Mouse (Mus musculus) olfactory bulb, adult 2 months (tissue): ENCODE results near the gene Gtf2b. TPM values are rescaled to one million over a fixed set of nuclear protein-coding genes. Genes with fewer than 3 reads are reported as not detected.

ENCODE experiments used
- H3K27ac ChIP-seq: fragments of 200-500 bp; 2 replicates; pipeline ENCODE4 v1.5.1; 2012; ENCODE audit warnings: low read depth, low read length; ENCODE audit not compliant: insufficient read depth
- H3K4me1 ChIP-seq: fragments of 200-500 bp; 2 replicates; pipeline ENCODE4 v1.6.1; 2012; ENCODE audit warnings: low read length; ENCODE audit not compliant: control insufficient read depth, insufficient read depth
- H3K4me3 ChIP-seq: fragments of 200-500 bp; 2 replicates; pipeline ENCODE4 v1.5.1; 2012; ENCODE audit warnings: mild to moderate bottlenecking, low read depth, low read length, moderate library complexity; ENCODE audit not compliant: insufficient read depth
- CTCF ChIP-seq: fragments of 200-500 bp; IDR thresholded peaks from 2 replicates; pipeline ENCODE4 v1.5.1; 2012; ENCODE audit warnings: low read depth, mild to moderate bottlenecking, low read length, moderate library complexity; ENCODE audit not compliant: insufficient read depth
- POLR2A ChIP-seq: fragments of 200-500 bp; IDR thresholded peaks from 2 replicates; pipeline ENCODE4 v1.6.1; 2012; ENCODE audit warnings: mild to moderate bottlenecking, low read depth, low read length, moderate library complexity; ENCODE audit not compliant: insufficient read depth
- WGBS: fragments of 180-500 bp; shearing (Covaris S2); methylation state at CpG from one replicate; pipeline ENCODE4 v1.1.7; 2018; 5-methylcytosine and 5-hydroxymethylcytosine counted together
- polyA plus RNA-seq: library from polyadenylated mRNA; stranded (reverse); fragments of >200 nt; gene quantifications from 2 replicates; pipeline ENCODE4 v1.2.4, GENCODE M21; 2012; ENCODE audit warnings: low replicate concordance; ENCODE audit not compliant: missing spikeins, insufficient read depth, insufficient read length

The Gtf2b gene
- polyA plus RNA-seq, 1 experiment: not detected

DNA sequence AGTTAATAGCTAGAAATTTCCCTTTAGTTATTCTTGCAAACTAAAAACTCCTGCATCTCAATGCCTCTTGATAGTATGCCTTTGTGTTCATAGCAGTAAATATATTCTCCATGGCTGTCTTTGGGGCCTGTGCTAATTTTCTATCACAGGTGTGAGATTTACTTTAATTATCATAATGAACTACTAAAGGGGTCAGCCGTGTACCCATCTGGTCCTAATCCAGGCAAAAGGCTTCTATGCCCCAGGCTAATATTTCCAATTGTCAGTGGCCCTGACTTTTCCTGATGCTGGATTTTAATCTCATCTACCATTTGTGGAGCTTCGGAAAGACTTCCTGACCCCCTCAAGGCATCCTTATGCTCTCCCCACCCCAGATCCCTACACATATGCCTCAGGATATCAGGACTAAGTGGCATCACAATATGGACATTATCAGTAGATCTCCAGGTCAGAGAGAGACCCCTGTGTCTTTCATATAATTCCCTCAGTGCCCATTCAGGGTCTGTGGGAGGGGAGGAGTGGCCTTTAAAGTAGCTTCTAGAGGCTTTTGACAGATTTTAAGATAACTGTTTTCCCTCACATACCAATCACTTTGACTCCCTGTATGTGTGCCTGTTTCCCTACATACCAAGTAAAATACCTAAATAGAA, 21.7 kb downstream of the Gtf2b start:
- 74% methylated on average over 2 of the region's 2 CpGs for WGBS
- no peak overlapping the region for H3K4me3 ChIP-seq
- TF ChIP-seq POLR2A (no peak), CTCF (no peak)
- no peak overlapping the region for H3K27ac ChIP-seq
- H3K4me1 ChIP-seq: no peaks in the 10 kb centered on the region

DNA sequence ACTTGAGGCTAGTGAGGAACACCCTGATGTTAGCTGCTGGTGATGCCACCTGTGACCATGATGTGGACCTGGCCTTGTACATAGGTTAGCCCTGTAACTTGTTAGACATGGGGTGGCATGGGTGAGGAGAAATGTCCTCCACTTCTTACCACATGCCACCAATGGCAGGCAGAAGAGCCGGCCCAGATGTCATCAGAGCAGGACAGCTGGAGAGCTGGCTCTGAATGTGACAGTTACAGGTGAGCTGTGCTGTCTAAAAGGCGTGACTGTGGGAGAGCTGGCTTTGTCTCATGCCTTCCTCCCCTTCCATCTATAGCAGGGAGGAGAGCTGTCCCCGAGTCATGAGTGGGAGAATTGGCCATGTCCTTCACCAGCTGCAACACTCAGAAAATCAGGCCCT, 30.7 kb downstream of the Gtf2b start:
- 93% methylated on average over 3 of the region's 3 CpGs for WGBS

DNA sequence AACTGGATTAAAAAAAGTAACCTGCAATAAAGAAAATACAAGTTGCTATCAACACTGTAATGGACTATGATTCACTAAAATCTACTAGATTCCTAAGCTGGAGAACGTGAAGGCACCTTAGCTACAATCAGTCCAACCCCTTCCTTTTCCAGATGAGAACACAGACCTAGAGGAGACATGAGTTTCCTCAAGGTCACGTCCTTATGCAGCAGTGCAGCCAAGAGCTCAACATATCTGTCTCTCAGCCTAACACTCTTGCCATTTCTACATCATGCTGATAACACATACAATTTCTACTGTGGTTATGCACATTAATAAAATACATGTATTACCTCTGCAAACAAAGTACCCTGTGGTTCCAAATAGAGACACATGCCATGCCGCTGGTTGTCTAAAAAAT, 46.7 kb downstream of the Gtf2b start:
- WGBS: 81% methylated on average over 3 of the region's 3 CpGs
- H3K27ac ChIP-seq: no peak overlapping the region
- no peak overlapping the region for H3K4me3 ChIP-seq
- TF ChIP-seq CTCF (no peak), POLR2A (no peak)
- H3K4me1 ChIP-seq: no peaks in the 10 kb centered on the region

More for the DNA sequence above, 30.7 kb downstream of the Gtf2b start:
- H3K4me1 ChIP-seq: no peaks in the 10 kb centered on the region
- no peak overlapping the region for H3K27ac ChIP-seq
- no peak overlapping the region for H3K4me3 ChIP-seq
- TF ChIP-seq POLR2A (no peak), CTCF (no peak)

DNA sequence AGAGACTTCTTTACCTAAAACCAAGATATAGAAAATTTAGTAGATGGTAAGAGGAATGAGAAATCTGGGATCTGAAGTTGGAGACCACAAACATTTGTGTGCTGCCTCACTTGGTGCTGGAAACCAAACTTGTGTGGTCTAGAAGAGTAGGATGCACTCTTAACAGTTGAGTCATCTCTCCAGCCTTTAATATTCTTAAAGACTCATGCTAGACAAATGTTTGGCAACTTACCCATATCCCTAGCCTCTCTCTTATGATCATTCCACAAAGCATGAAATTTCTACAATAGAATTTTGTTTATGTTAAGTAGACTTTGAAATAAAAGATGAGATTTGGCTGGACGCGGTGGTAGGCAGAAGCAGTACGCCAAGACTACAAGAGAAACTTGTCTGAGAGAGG, 52.7 kb downstream of the Gtf2b start:
- no peak overlapping the region for H3K4me3 ChIP-seq
- TF ChIP-seq CTCF: no peak
- TF ChIP-seq POLR2A: no peak
- H3K4me1 ChIP-seq: no peaks in the 10 kb centered on the region
- no peak overlapping the region for H3K27ac ChIP-seq
- 97% methylated on average over 3 of the region's 3 CpGs for WGBS

DNA sequence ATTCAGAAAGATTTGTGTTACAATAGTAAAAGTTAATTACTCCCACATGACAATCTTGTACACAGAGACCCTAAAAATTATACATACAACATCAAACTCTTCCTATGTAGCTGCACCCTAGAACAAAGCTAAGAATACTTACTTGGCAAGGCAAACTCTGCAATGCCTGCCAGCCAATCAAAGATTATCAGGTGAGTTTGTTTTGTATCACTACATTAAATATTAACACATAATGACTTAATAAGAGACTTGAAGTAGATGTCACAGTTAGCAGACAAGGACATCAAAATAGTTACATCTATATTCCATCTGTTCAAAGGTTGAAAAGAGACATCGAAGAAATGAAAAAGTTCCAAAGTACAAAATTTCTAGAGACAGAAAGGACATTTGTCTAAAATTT, 58.8 kb downstream of the Gtf2b start:
- Histone ChIP-seq H3K27ac (no peak overlapping the region), H3K4me1 (no peaks in the 10 kb centered on the region), H3K4me3 (no peak overlapping the region)
- TF ChIP-seq POLR2A (no peak), CTCF (no peak)
- 87% methylated on average over 1 of the region's 1 CpGs for WGBS

DNA sequence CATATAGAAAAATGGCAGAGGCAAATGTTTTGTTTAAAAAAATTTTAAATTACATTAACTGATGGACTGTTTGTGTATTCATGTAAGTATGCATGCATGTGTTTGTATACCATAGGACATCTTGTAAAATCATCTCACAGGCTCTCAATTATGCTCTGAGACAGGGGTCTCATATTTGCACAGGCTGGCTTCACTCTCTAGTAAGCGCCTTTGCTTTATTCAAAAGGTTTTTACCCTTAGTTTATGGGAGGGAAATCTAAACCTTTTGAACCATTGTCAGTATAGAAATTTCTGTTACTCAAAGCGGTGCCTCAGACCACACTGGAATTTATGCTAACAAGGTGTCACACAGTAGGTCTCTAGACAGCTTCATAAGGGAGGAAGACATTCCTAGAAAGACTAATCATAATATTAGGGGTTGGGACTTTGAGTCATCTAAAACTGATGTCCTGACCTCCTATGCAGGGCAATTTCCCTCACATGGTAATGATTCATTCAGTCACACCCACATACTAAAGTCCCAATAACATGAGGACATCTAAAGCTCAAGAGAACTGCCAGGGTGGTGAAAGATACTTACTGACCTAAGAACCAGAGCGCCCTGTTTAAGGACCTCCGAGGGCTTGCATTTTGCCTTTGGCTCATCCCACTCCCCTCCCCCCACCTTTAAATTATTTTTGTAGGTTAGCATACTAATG, 61.8 kb downstream of the Gtf2b start:
- Histone ChIP-seq H3K27ac (no peak overlapping the region), H3K4me1 (no peaks in the 10 kb centered on the region), H3K4me3 (no peak overlapping the region)
- WGBS: 95% methylated on average over 4 of the region's 4 CpGs
- TF ChIP-seq POLR2A: no peak
- no peak for TF ChIP-seq CTCF

DNA sequence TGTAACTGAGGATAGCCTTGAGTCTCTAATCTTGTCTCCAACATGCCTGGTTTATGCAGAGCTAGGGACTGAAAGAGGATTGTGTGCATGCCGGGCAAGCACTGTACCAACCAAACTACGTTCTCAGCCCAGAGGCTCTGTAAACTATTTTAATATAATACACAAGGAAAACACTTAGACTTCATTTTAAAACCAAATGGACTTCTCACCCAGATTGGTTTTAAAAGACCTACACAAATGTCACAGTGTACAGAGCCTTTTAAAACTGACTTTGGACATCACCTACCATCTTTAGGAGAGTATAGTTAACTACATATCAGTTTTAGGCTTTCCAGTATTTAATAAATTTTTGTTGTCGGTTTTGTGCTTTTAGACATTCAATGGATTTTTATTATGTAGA, 68.1 kb downstream of the Gtf2b start:
- Histone ChIP-seq H3K4me3 (no peak overlapping the region), H3K4me1 (peaks cover 2% of the 10 kb centered on the region; the same call in 1 of the 2 replicates), H3K27ac (no peak overlapping the region)
- WGBS: 60% methylated on average over 3 of the region's 3 CpGs
- no peak for TF ChIP-seq POLR2A
- TF ChIP-seq CTCF: no peak

Other genes with a start within 250 kb of the Gtf2b start
- gene Gbp7, start 234.7 kb upstream of the Gtf2b start, polyA plus RNA-seq: not detected in 2 replicates
- not detected in 2 replicates for gene Gbp3, start 205.0 kb upstream of the Gtf2b start, polyA plus RNA-seq
- gene Gbp2b, start 170.2 kb upstream of the Gtf2b start, polyA plus RNA-seq: not detected in 2 replicates
- gene Gbp2, start 144.4 kb upstream of the Gtf2b start, polyA plus RNA-seq: not detected in 2 replicates
- not detected in 2 replicates for gene Kyat3, start 64.0 kb upstream of the Gtf2b start, polyA plus RNA-seq
- not detected in 2 replicates for gene Pkn2, start 117.0 kb downstream of the Gtf2b start, polyA plus RNA-seq